Mouse (Mus musculus) forebrain, embryonic 12.5 days (tissue): Measurements from ENCODE around the gene Meis2. TPM values are rescaled to one million over a fixed set of nuclear protein-coding genes. Genes with fewer than 3 reads are reported as not detected.

ENCODE experiments used
- ATAC-seq: fragments of 200-750 bp; cut with Nextera tagmentation; 2 replicates; pipeline ENCODE4 v1.8.0; 2017; ENCODE audit warnings: moderate TSS enrichment; ENCODE audit not compliant: low FRiP score
- H3K27ac ChIP-seq: fragments of 300-500 bp; sonication (generic); 2 replicates; pipeline ENCODE4 v1.5.1; 2016; ENCODE audit warnings: mild to moderate bottlenecking
- H3K27me3 ChIP-seq: fragments of 300-500 bp; sonication (generic); 2 replicates; pipeline ENCODE4 v1.6.1; 2016; ENCODE audit warnings: mild to moderate bottlenecking
- H3K36me3 ChIP-seq: fragments of 300-500 bp; sonication (generic); replicated peaks from 2 replicates; pipeline ENCODE4 v1.6.1; 2016; ENCODE audit warnings: mild to moderate bottlenecking
- H3K4me1 ChIP-seq: fragments of 300-500 bp; sonication (generic); 2 replicates; pipeline ENCODE4 v1.6.1; 2016
- H3K4me2 ChIP-seq: fragments of 300-500 bp; sonication (generic); 2 replicates; pipeline ENCODE4 v1.6.1; 2016; ENCODE audit warnings: mild to moderate bottlenecking, moderate library complexity
- H3K4me3 ChIP-seq: fragments of 300-500 bp; sonication (generic); replicated peaks from 2 replicates; pipeline ENCODE4 v1.5.1; 2016; ENCODE audit warnings: mild to moderate bottlenecking
- H3K9ac ChIP-seq: fragments of 300-500 bp; sonication (generic); 2 replicates; pipeline ENCODE4 v1.6.1; 2016; ENCODE audit warnings: mild to moderate bottlenecking
- H3K9me3 ChIP-seq: fragments of 300-500 bp; sonication (generic); 2 replicates; pipeline ENCODE4 v1.6.1; 2016
- WGBS: fragments of 180-500 bp; shearing (Covaris S2); methylation state at CpG from one replicate; pipeline ENCODE4 v1.1.7; 2016; 5-methylcytosine and 5-hydroxymethylcytosine counted together
- polyA plus RNA-seq: library from polyadenylated mRNA; unstranded; fragments of >200 nt; fragmentation: Nextera tagmentation; extraction: Ambion mirVana; gene quantifications from 2 replicates; pipeline ENCODE4 v1.2.1, GENCODE M21; 2016

Gene Meis2
- polyA plus RNA-seq, 1 experiment from 2014 or later, result 104 TPM

DNA sequence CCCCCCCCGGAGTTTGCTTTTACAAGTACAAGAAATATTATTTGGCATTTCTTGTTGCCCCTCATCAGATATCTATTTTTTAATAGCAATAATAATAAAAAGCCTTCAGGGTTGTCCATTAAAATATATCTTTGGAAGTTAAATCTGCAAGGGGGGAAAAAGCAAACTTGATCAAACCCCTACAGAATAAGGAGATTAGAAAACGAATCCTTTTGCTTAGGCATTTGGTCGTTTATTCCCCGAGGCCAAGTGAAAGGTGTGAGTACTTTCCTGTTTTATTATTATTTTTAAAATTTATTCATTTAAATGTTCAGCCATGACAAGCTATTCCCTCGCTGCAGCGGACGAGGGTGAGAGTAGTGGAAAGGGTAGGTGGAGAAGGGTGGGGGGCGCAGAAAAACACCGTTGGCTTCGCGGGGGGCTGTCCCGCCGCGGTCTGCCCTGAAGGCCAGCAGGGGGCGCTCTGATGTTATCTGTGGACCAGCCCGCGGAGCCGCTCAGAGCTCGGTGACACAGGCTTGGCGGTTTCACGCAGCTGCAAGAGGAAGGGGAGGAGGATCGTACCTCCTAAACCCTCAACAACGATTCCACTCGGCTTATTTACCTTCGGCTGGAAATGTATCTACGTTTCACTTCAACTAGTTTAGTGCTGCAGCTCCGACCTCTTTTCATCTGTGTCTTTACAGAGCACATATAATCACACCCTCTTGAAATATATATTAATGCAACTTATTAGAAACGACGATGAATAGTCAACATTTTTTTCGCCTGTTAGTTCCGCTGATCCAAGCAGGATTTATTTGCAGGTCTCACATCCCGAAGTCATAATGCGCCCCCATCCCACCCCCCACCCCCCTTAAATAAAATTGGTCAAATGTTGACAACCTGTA is 209.9 kb downstream of the Meis2 start:
- peak overlapping the region; percentile 78 for H3K27ac ChIP-seq
- peaks cover 53% of the 10 kb centered on the region for H3K27me3 ChIP-seq
- no peaks in the 10 kb centered on the region for H3K36me3 ChIP-seq
- H3K9me3 ChIP-seq, result no peaks in the 10 kb centered on the region
- peak overlapping the region; percentile 59 for H3K4me2 ChIP-seq
- ATAC-seq, result peak; percentile 73
- peaks cover 55% of the 10 kb centered on the region for H3K4me1 ChIP-seq
- H3K4me3 ChIP-seq, result peak overlapping the region; percentile 30
- peak overlapping the region; percentile 1 for H3K9ac ChIP-seq
- WGBS, result under 1% methylated on average over 32 of the region's 33 CpGs

DNA sequence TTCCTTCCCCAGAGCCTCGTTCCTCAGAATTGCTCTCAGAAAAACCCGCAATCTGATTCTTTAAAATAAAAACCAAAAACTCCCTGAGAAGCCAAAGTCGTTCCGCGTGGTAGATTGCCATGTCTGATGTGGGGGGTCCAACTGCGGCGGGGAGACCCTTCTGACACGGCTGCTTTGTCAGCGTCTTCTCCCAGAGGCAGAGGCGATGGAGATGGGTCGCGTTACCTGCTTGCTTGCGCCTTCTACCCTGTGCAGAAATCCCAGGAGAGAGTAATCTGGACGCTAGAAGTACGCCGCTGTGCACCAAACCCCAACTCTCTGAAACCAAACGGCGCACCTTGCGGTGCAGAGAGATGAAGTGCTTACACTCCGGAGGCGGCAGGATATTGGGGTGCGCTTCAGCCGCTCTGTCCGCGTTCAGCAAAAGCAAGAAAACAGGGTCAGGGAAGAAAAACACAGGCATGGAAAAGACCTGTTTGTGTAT is 210.8 kb downstream of the Meis2 start:
- WGBS, result 2% methylated on average over 25 of the region's 25 CpGs
- Histone ChIP-seq H3K9ac (peak overlapping the region; percentile 51), H3K4me1 (peaks cover 46% of the 10 kb centered on the region), H3K4me2 (peak overlapping the region; percentile 59), H3K4me3 (peak overlapping the region; percentile 34), H3K9me3 (no peaks in the 10 kb centered on the region), H3K27ac (peak overlapping the region; percentile 65), H3K27me3 (peaks cover 61% of the 10 kb centered on the region), H3K36me3 (no peaks in the 10 kb centered on the region)
- no peak for ATAC-seq

DNA sequence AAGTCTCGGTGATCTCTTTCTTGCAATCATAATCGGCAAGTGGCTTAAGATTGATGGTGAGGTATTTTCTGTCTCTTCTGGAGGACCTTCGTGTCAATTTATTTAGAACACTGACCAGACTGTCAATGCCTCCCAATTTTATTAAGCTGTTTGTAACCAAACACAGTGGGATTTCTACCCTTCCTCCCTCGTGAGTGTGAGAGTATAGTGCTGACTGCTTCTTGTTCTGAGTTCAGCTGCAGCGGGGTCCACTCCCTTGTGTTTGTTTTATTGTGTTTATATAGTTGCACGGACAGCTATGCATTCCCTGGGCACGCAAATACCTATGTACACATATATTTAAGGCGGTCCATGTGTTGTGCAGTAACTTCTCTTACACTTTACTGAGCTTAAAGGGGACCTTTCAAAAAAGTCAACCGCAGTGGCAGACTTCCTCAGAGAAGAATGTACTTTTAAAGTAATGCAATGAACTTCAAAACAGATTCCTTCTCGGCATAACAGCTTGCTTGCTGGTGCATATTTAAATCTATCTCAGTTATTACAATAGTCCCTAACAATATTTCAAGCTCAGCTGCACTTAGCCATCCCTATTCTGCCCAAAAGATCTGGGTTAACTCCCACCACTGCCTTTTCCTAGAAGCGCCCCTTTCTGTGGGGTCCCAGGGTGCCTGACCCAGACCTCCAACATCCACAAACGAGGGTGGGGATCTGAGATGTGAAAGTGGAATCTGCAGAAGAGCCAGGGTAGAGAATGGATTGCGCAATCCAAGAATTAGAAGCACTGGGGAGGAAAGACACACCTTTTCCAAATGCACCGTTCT is 211.4 kb downstream of the Meis2 start:
- Histone ChIP-seq H3K9me3 (no peaks in the 10 kb centered on the region), H3K27ac (0 out of 2 replicates have a peak overlapping the region, but pooled peaks have one; percentile 65), H3K4me2 (peak overlapping the region; percentile 59), H3K36me3 (no peaks in the 10 kb centered on the region), H3K9ac (peak overlapping the region; percentile 51), H3K27me3 (peaks cover 62% of the 10 kb centered on the region), H3K4me3 (peak overlapping the region; percentile 34), H3K4me1 (peaks cover 39% of the 10 kb centered on the region)
- whole genome bisulfite sequencing, result 6% methylated on average over 14 of the region's 14 CpGs
- ATAC-seq, result no peak

DNA sequence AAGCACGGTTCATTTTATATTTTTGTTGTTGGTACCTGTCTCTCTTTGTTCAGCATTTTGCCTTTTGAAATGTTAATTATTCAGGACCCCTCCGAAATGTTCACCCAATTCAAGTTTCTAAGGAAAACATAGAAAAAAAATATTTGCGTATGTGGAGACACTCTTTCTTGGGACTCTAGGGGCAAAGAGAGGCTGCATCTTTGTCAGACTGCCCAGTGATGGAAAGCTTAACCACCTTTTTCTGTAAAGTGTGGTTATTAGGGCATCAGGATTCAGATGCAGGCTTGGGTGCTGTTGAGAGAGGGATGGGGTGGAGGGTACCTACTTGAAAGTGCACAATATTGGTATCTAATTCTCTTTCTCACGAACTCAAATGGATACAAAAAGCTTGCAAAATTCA is 212.4 kb downstream of the Meis2 start:
- Histone ChIP-seq H3K4me3 (no peak overlapping the region), H3K4me1 (peaks cover 35% of the 10 kb centered on the region), H3K9ac (peak overlapping the region; percentile 30; the same call in 1 of the 2 replicates), H3K9me3 (no peaks in the 10 kb centered on the region), H3K27ac (peak overlapping the region; percentile 59; the same call in 1 of the 2 replicates), H3K4me2 (peak overlapping the region; percentile 59), H3K36me3 (no peaks in the 10 kb centered on the region), H3K27me3 (peaks cover 61% of the 10 kb centered on the region)
- ATAC-seq, result no peak
- WGBS, result 5% methylated on average over 4 of the region's 4 CpGs

DNA sequence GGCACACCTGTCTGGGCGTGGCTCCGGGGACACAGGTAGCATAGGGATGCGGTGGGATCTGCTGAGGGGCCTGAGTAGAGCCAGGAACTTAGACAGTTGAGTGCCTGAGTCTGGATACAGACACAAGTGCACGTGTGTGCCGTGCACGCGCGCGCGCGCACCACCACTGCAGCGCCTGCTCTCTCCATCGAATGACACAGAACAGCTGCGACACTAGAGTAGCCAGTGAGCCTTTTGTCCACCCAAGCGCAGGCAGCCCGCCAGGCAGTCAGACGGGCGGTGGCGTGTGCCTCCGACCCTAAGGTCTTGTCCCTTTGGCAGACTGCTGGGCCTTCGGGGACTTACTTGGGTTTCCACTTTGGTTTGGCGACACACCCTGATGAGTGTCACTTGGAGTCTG is 213.0 kb downstream of the Meis2 start:
- WGBS, result under 1% methylated on average over 22 of the region's 22 CpGs
- Histone ChIP-seq H3K4me2 (peak overlapping the region; percentile 59), H3K4me3 (peak overlapping the region; percentile 26), H3K9ac (peak overlapping the region; percentile 30), H3K9me3 (no peaks in the 10 kb centered on the region), H3K36me3 (no peaks in the 10 kb centered on the region), H3K27ac (peak overlapping the region; percentile 59; the same call in 1 of the 2 replicates), H3K27me3 (peaks cover 55% of the 10 kb centered on the region), H3K4me1 (peaks cover 29% of the 10 kb centered on the region)
- peak; percentile 42 for ATAC-seq

DNA sequence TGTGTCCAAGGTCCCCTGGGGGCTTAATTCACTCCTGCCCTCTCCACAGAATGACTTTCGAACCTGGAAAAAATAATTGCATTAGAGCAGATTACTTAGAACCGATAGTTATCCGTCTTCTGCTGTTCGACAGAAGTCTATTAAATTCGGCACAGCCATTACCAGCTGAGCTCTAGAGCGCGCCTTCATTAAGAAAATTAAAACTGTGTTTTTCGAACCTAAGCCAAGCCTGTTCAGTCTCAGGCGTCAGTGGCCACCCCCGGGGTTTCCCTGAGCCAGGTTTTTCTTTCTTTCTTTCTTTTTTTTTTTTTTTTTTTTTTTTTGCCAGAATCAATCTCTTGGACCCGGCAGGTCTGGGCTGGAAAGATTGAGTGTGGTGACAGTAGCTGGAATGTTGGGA is 213.5 kb downstream of the Meis2 start:
- H3K36me3 ChIP-seq, result no peaks in the 10 kb centered on the region
- 19% methylated on average over 11 of the region's 11 CpGs for WGBS
- no peak overlapping the region for H3K27ac ChIP-seq
- peak overlapping the region; percentile 26; the same call in 1 of the 2 replicates for H3K4me3 ChIP-seq
- H3K4me2 ChIP-seq, result peak overlapping the region; percentile 59
- ATAC-seq, result no peak
- peaks cover 24% of the 10 kb centered on the region for H3K4me1 ChIP-seq
- H3K9me3 ChIP-seq, result no peaks in the 10 kb centered on the region
- peaks cover 50% of the 10 kb centered on the region for H3K27me3 ChIP-seq
- H3K9ac ChIP-seq, result no peak overlapping the region

DNA sequence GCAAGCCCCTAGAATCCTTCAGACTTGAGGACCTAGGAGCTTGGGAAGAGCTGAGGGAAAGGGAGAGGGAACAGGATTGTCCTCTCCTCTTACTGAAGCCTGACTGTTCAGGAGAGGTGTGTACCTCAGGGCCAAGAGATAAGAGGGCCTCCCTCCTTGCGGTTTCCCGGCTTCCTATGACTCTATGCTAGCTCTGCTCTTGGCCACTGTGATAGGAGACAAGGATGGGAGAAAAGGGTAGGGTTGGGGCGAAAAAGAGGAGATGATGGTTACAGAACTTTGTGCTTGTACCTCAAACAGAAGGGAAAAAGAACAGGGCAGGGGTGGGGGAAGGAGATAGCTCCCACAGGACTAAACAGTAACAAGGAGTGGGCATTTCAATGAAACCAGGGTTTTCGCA is 214.7 kb downstream of the Meis2 start:
- 90% methylated on average over 4 of the region's 4 CpGs for WGBS
- Histone ChIP-seq H3K36me3 (no peaks in the 10 kb centered on the region), H3K4me1 (peaks cover 23% of the 10 kb centered on the region), H3K4me2 (no peak overlapping the region), H3K4me3 (no peak overlapping the region), H3K27me3 (peaks cover 49% of the 10 kb centered on the region), H3K27ac (no peak overlapping the region), H3K9me3 (no peaks in the 10 kb centered on the region), H3K9ac (no peak overlapping the region)
- ATAC-seq, result no peak

DNA sequence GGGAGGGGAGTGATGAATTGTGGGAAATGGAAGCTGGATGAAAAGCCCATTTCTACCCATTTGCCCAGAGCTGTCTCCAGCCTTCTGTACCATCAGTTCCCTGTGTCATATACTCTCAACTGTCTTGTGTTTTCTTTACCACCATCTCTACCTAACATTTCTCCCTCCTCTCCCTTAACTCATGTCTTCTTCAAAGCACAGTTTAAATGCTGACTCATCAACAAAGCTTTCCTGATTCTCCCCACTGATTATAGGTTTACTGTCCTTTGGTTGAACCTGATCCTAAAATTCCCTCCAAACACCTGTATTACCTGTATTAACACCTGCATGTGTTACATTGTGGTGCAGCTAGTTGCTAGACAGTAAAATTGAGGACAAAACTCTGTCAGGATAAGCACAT is 222.8 kb downstream of the Meis2 start:
- H3K9ac ChIP-seq, result no peak overlapping the region
- no peaks in the 10 kb centered on the region for H3K36me3 ChIP-seq
- no peak overlapping the region for H3K4me3 ChIP-seq
- no peaks in the 10 kb centered on the region for H3K9me3 ChIP-seq
- no peaks in the 10 kb centered on the region for H3K27me3 ChIP-seq
- no peak overlapping the region for H3K27ac ChIP-seq
- no peak for ATAC-seq
- H3K4me1 ChIP-seq, result no peaks in the 10 kb centered on the region
- no peak overlapping the region for H3K4me2 ChIP-seq

DNA sequence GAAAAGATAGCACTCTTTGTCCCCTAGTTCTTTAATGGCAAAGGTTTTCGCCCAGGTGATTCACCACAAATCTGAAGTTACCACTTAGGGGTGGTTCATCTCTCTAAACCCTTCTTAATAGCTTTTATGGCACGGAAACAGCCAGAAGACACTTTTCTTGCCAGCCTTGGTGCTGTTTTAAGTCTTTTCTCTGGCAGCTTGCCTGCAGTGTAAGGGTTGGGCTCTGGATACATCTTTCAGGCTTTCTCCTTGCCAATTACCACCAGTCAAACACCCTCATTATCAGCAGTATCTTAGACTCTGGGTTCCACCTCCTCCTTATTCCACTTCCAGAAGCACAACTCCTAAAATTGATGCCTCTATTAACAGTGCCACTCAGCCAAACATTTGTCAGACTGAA is 229.6 kb downstream of the Meis2 start:
- H3K4me1 ChIP-seq, result no peaks in the 10 kb centered on the region
- no peak overlapping the region for H3K27ac ChIP-seq
- no peaks in the 10 kb centered on the region for H3K9me3 ChIP-seq
- no peak overlapping the region for H3K4me2 ChIP-seq
- WGBS, result 78% methylated on average over 2 of the region's 2 CpGs
- no peaks in the 10 kb centered on the region for H3K27me3 ChIP-seq
- H3K9ac ChIP-seq, result no peak overlapping the region
- H3K36me3 ChIP-seq, result no peaks in the 10 kb centered on the region
- H3K4me3 ChIP-seq, result no peak overlapping the region
- ATAC-seq, result no peak

DNA sequence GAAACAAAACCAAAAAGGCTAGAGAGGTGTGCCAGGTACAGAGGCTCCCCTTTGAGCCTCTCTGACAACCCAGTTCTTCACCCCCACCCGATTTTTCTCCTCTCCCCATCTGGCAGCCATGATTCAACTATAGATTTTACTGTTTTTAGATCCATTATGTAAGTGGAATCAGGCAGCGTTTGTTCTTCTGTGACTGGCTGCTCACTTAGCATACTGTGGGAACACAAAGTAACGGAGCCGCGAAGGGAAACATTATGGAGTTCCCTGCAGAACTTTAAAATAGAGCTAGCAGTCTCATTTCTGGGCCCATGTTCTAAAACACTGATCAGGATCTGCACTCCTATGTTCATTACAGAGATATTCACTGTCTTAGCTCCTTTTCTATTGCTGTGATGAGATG is 243.3 kb downstream of the Meis2 start:
- H3K4me3 ChIP-seq, result no peak overlapping the region
- H3K27me3 ChIP-seq, result no peaks in the 10 kb centered on the region
- no peak overlapping the region for H3K4me2 ChIP-seq
- ATAC-seq, result no peak
- H3K9ac ChIP-seq, result no peak overlapping the region
- H3K4me1 ChIP-seq, result no peaks in the 10 kb centered on the region
- no peaks in the 10 kb centered on the region for H3K9me3 ChIP-seq
- 87% methylated on average over 5 of the region's 5 CpGs for WGBS
- H3K27ac ChIP-seq, result no peak overlapping the region
- H3K36me3 ChIP-seq, result no peaks in the 10 kb centered on the region

DNA sequence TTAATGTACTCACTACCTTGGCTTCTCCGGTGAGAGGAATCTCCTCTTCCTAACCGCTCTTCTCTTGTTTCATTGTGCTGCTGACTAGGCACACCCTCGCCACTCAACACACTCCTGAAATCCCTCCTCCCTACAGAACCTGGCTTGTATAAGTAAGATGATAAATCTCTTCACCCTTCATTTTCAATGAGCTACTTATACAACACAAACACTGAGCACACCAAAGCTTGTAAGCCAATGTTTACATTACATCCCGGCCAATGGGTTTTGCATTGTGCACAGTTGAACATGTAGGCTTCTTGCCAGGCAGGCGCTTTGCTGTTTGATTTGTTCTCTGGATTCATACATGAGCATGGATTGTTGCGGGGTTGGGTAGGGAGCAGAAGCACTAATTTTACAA is 247.7 kb downstream of the Meis2 start:
- Histone ChIP-seq H3K27ac (no peak overlapping the region), H3K27me3 (no peaks in the 10 kb centered on the region), H3K4me1 (0 out of 2 replicates have a peak, but pooled peaks cover 10% of the 10 kb centered on the region), H3K4me2 (no peak overlapping the region), H3K9me3 (no peaks in the 10 kb centered on the region), H3K9ac (no peak overlapping the region), H3K36me3 (no peaks in the 10 kb centered on the region), H3K4me3 (no peak overlapping the region)
- no peak for ATAC-seq
- 85% methylated on average over 6 of the region's 6 CpGs for WGBS

DNA sequence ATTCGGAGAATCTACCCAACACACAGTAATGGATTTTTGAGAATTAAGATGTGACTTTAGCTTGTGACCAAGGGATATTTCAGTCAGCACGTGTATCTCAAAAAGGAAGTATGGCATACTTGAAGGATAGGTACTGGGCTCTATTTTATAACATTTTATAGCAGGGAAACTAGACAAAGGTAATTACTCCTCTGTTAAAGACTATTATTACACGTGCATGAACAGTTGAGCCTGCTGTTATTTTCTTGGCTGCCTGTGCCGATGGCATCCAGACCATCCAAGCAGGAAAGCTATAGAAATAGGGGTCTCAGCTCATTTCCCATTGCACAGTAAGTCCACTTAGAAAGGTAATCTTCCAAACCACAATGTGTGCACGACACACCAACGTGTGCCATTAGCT is 251.9 kb downstream of the Meis2 start:
- Histone ChIP-seq H3K4me1 (0 out of 2 replicates have a peak, but pooled peaks cover 14% of the 10 kb centered on the region), H3K4me3 (no peak overlapping the region), H3K36me3 (no peaks in the 10 kb centered on the region), H3K27ac (0 out of 2 replicates have a peak overlapping the region, but pooled peaks have one; percentile 6), H3K4me2 (no peak overlapping the region), H3K27me3 (no peaks in the 10 kb centered on the region), H3K9ac (no peak overlapping the region), H3K9me3 (no peaks in the 10 kb centered on the region)
- whole genome bisulfite sequencing, result 74% methylated on average over 6 of the region's 6 CpGs
- ATAC-seq, result no peak
